Mouse (Mus musculus) myocyte (in vitro differentiated cells): ENCODE measurements around the gene Grk4. TPM values are rescaled to one million over a fixed set of nuclear protein-coding genes. Genes with fewer than 3 reads are reported as not detected.

Source experiments
- H3K27me3 ChIP-seq: one replicate; pipeline ENCODE4 v1.6.1; 2011; ENCODE audit not compliant: control insufficient read depth, insufficient read depth, insufficient read length
- H3K36me3 ChIP-seq: one replicate; pipeline ENCODE4 v1.6.1; 2011; ENCODE audit not compliant: control insufficient read depth, insufficient read depth
- H3K4me2 ChIP-seq: one replicate; pipeline ENCODE4 v1.6.1; 2011; ENCODE audit warnings: low read depth, control low read depth
- H3K4me3 ChIP-seq: one replicate; pipeline ENCODE4 v1.5.1; 2011; ENCODE audit warnings: mild to moderate bottlenecking, control low read depth, moderate library complexity
- H3K79me2 ChIP-seq: one replicate; pipeline ENCODE4 v1.6.1; 2011; ENCODE audit not compliant: control insufficient read depth, insufficient read depth
- H3ac ChIP-seq: one replicate; pipeline ENCODE4 v1.6.1; 2011; ENCODE audit not compliant: control insufficient read depth, insufficient read length
- CEBPB ChIP-seq: IDR thresholded peaks from 2 replicates; pipeline ENCODE4 v1.6.1; 2011; ENCODE audit warnings: mild to moderate bottlenecking, moderate library complexity; ENCODE audit not compliant: poor library complexity, insufficient read depth, severe bottlenecking
- E2F4 ChIP-seq: IDR thresholded peaks from one replicate; pipeline ENCODE4 v1.6.1; 2011; ENCODE audit warnings: mild to moderate bottlenecking, control low read depth, moderate library complexity; ENCODE audit not compliant: insufficient read depth
- MAX ChIP-seq: IDR thresholded peaks from one replicate; pipeline ENCODE4 v1.6.1; 2011; ENCODE audit warnings: low read depth, mild to moderate bottlenecking, control low read depth
- MYOD1 ChIP-seq, 3 experiments: IDR thresholded peaks; one replicate each; pipeline ENCODE4 v1.6.1; 2011; ENCODE audit warnings: control low read depth in 2 of 3, low read depth in 2 of 3, mild to moderate bottlenecking in 2 of 3, moderate library complexity in 1 of 3; ENCODE audit not compliant: insufficient read length in 2 of 3, control insufficient read depth in 1 of 3
- MYOG ChIP-seq, 3 experiments: IDR thresholded peaks; one replicate each; pipeline ENCODE4 v1.6.1; 2011; ENCODE audit warnings: control low read depth in 2 of 3, low read depth in 2 of 3, mild to moderate bottlenecking in 2 of 3; ENCODE audit not compliant: insufficient read length in 2 of 3, control insufficient read depth in 1 of 3, insufficient read depth in 1 of 3
- POLR2A ChIP-seq: IDR thresholded peaks from one replicate; pipeline ENCODE4 v1.6.1; 2011; ENCODE audit warnings: low read depth, mild to moderate bottlenecking, control low read depth, moderate library complexity; ENCODE audit not compliant: insufficient read length
- POLR2AphosphoS2 ChIP-seq: IDR thresholded peaks from one replicate; pipeline ENCODE4 v1.6.1; 2011; ENCODE audit warnings: low read depth, control low read depth; ENCODE audit not compliant: insufficient read length
- REST ChIP-seq: IDR thresholded peaks from one replicate; pipeline ENCODE4 v1.6.1; 2011; ENCODE audit warnings: mild to moderate bottlenecking, control low read depth, moderate library complexity; ENCODE audit not compliant: insufficient read depth, insufficient read length
- SRF ChIP-seq: IDR thresholded peaks from one replicate; pipeline ENCODE4 v1.6.1; 2011; ENCODE audit warnings: low read depth; ENCODE audit not compliant: control insufficient read depth, insufficient read length
- TCF12 ChIP-seq: IDR thresholded peaks from one replicate; pipeline ENCODE4 v1.6.1; 2011; ENCODE audit warnings: mild to moderate bottlenecking, control low read depth; ENCODE audit not compliant: poor library complexity, insufficient read depth, severe bottlenecking
- TCF3 ChIP-seq: IDR thresholded peaks from one replicate; pipeline ENCODE4 v1.6.1; 2011; ENCODE audit warnings: low read depth, control low read depth; ENCODE audit not compliant: insufficient read length
- USF1 ChIP-seq: IDR thresholded peaks from one replicate; pipeline ENCODE4 v1.6.1; 2011; ENCODE audit warnings: low read depth, mild to moderate bottlenecking, control low read depth, moderate library complexity
- polyA plus RNA-seq: library from polyadenylated mRNA; unstranded; fragments of >200 nt; fragmentation: generic; extraction: Trizol; gene quantifications from one replicate; pipeline ENCODE4 v1.2.1, GENCODE M21; 2012; ENCODE audit warnings: missing spikeins

Grk4 gene
- polyA plus RNA-seq, 1 experiment = 0.34 TPM

DNA sequence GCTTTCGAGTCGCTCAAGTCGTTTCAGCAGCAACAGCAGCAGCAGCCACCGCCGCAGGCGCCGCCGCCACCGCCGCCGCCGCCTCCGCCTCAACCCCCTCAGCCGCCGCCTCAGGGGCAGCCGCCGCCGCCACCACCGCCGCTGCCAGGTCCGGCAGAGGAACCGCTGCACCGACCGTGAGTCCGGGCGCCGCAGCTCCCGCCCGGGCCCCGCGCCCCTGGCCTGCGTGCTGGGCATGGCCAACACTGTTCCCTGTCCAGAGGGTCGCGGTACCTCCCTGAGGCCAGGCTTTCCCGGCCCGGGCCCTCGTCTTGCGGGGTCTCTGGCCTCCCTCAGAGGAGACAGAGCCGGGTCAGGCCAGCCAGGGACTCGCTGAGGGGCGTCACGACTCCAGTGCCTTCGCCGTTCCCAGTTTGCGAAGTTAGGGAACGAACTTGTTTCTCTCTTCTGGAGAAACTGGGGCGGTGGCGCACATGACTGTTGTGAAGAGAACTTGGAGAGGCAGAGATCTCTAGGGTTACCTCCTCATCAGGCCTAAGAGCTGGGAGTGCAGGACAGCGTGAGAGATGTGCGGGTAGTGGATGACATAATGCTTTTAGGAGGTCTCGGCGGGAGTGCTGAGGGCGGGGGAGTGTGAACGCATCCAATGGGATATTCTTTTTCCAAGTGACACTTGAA, 101.9 kb downstream of the Grk4 start:
- TF ChIP-seq POLR2AphosphoS2 = no peak
- TF ChIP-seq MYOG (IDR thresholded peaks at IDR 0.05; ENCODE audit: control insufficient read depth in 1 of 3, insufficient read depth in 1 of 3, insufficient read length in 2 of 3, low read depth in 2 of 3) = peak in 1 of 3 experiments; percentile 7
- Histone ChIP-seq H3K4me3 (peak overlapping the region; percentile 87), H3K79me2 (peaks cover 42% of the 10 kb centered on the region)

DNA sequence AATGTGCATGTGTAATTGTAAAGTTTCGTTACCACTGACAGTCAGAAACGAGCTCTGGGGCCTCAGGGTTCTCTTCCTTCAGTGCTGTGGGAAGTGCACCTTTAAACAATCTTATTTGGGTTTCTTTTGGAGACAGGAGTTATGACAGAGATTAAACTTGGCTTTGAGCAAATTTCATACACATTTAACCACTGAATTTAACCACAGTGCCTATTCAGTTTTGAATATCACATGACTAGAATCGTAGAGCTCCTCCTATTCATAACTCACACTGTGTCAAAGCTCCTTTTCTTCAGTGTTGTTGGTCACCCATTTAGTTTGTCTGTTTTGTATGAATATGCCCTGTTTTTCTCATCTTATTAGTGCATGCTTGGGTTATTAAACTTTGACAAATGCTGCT, 111.6 kb downstream of the Grk4 start:
- no peaks in the 10 kb centered on the region for H3K36me3 ChIP-seq
- TF ChIP-seq TCF3 (no peak), SRF (no peak), MAX (no peak), REST (no peak), POLR2A (no peak), E2F4 (no peak), TCF12 (no peak), MYOG (IDR thresholded peaks at IDR 0.05; ENCODE audit: control insufficient read depth in 1 of 3, insufficient read depth in 1 of 3, insufficient read length in 2 of 3, low read depth in 2 of 3) (no peak), POLR2AphosphoS2 (no peak), MYOD1 (IDR thresholded peaks at IDR 0.05; ENCODE audit: control insufficient read depth in 1 of 3, insufficient read length in 2 of 3, low read depth in 2 of 3) (no peak), USF1 (no peak), CEBPB (no peak)
- H3K4me3 ChIP-seq = no peak overlapping the region
- no peak overlapping the region for H3ac ChIP-seq
- H3K4me2 ChIP-seq = no peak overlapping the region
- no peaks in the 10 kb centered on the region for H3K27me3 ChIP-seq
- peaks cover 75% of the 10 kb centered on the region for H3K79me2 ChIP-seq

More for the DNA sequence above, 101.9 kb downstream of the Grk4 start:
- Histone ChIP-seq H3K27me3 (no peaks in the 10 kb centered on the region), H3K4me2 (peak overlapping the region; percentile 90), H3K36me3 (no peaks in the 10 kb centered on the region), H3ac (peak overlapping the region; percentile 90)

DNA sequence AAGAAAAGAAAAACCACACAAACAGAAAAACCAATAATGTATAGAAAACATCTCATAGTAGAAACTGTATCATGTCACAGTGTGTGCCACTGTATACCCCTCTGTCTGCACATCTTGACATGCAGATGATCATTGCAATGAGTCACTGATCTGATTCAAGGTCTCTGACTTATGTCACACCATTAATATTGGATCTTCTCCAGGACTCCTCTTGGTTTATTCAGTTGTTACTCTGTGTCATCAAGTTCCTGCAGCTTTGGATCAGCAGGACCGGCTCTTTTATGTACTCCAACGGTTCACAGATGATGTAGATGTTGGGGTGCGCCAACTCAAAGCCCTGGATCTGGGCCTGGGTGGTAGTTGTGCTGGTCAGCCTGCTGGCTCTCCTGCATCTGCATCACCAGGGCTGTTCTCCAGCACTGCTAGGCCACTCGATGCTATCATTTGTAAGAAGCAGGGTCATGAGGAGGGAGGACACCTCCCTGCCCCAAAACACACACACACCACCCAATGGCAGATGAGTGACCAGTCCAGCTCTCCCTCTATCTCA, 112.6 kb downstream of the Grk4 start:
- no peak overlapping the region for H3K4me3 ChIP-seq
- no peak overlapping the region for H3ac ChIP-seq
- H3K4me2 ChIP-seq = peak overlapping the region; percentile 35
- H3K79me2 ChIP-seq = peaks cover 78% of the 10 kb centered on the region
- TF ChIP-seq MYOD1 (IDR thresholded peaks at IDR 0.05; ENCODE audit: control insufficient read depth in 1 of 3, insufficient read length in 2 of 3, low read depth in 2 of 3) (peak in 1 of 3 experiments; percentile 16), MYOG (IDR thresholded peaks at IDR 0.05; ENCODE audit: control insufficient read depth in 1 of 3, insufficient read depth in 1 of 3, insufficient read length in 2 of 3, low read depth in 2 of 3) (no peak)
- H3K36me3 ChIP-seq = no peaks in the 10 kb centered on the region
- H3K27me3 ChIP-seq = no peaks in the 10 kb centered on the region

DNA sequence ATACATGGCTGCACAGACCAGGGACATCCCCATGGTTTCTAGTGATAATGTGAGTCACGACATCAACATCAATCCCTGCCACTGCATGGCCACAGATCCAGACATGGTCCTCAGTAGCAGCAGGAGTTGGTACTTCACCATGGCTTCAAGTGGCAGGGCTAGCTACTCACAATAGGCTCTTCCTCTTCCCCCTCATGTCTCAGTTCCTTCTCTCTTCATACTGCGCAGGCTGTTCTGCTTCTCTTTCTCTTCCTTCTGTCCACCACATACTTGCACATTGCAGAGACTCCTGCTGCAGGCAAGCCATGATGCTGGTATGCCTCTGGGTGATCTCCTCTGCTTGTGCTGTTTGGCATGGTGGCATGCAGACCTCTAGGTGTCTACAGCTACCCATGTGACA, 113.2 kb downstream of the Grk4 start:
- H3K79me2 ChIP-seq = peaks cover 78% of the 10 kb centered on the region
- H3K4me2 ChIP-seq = peak overlapping the region; percentile 35
- no peak overlapping the region for H3ac ChIP-seq
- H3K36me3 ChIP-seq = no peaks in the 10 kb centered on the region
- TF ChIP-seq MYOG (IDR thresholded peaks at IDR 0.05; ENCODE audit: control insufficient read depth in 1 of 3, insufficient read depth in 1 of 3, insufficient read length in 2 of 3, low read depth in 2 of 3) = no peak
- no peak for TF ChIP-seq TCF12
- no peak for TF ChIP-seq CEBPB
- TF ChIP-seq MAX = no peak
- no peak for TF ChIP-seq POLR2A
- no peak for TF ChIP-seq SRF
- no peak overlapping the region for H3K4me3 ChIP-seq
- H3K27me3 ChIP-seq = no peaks in the 10 kb centered on the region

DNA sequence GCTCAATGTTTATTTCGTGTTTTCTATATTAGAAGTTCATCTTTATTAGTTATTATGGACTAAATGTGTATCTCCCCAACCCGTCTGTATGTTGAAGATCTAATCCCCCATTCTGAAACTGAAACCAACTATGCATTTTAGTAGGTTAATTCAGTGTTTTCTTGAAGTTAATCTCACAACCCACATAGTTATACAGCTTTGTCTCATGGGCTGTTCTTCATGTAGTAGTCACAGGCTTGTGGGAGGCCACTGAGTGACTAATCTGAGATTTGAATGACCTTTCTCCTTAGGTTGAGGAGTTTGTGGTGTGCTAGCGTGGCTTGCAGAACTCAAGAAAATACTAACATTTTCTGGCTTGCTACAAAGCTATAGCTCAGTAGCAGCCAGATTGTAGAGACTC, 124.8 kb downstream of the Grk4 start:
- Histone ChIP-seq H3K27me3 (no peaks in the 10 kb centered on the region), H3ac (no peak overlapping the region), H3K36me3 (peaks cover 3% of the 10 kb centered on the region), H3K4me2 (peak overlapping the region; percentile 7), H3K79me2 (peaks cover 11% of the 10 kb centered on the region), H3K4me3 (no peak overlapping the region)
- TF ChIP-seq TCF12 = no peak
- no peak for TF ChIP-seq MYOG (IDR thresholded peaks at IDR 0.05; ENCODE audit: control insufficient read depth in 1 of 3, insufficient read depth in 1 of 3, insufficient read length in 2 of 3, low read depth in 2 of 3)
- no peak for TF ChIP-seq POLR2AphosphoS2
- no peak for TF ChIP-seq USF1
- TF ChIP-seq REST = no peak
- no peak for TF ChIP-seq POLR2A
- no peak for TF ChIP-seq MAX
- TF ChIP-seq SRF = no peak
- TF ChIP-seq CEBPB = no peak
- no peak for TF ChIP-seq TCF3
- no peak for TF ChIP-seq MYOD1 (IDR thresholded peaks at IDR 0.05; ENCODE audit: control insufficient read depth in 1 of 3, insufficient read length in 2 of 3, low read depth in 2 of 3)
